Mouse (Mus musculus) neural tube, embryonic 13.5 days (tissue): ENCODE data around the gene Mfsd4b4. TPM values are rescaled to one million over a fixed set of nuclear protein-coding genes. Genes with fewer than 3 reads are reported as not detected.

Experiments
- ATAC-seq: fragments of 200-750 bp; cut with Nextera tagmentation; 2 replicates; pipeline ENCODE4 v1.8.0; 2017; ENCODE audit warnings: low read depth, mild to moderate bottlenecking, moderate TSS enrichment, moderate library complexity
- H3K27ac ChIP-seq: fragments of 300-500 bp; sonication (generic); replicated peaks from 2 replicates; pipeline ENCODE4 v1.5.1; 2015; ENCODE audit warnings: moderate library complexity, mild to moderate bottlenecking, inconsistent platforms
- H3K27me3 ChIP-seq: fragments of 300-500 bp; sonication (generic); 2 replicates; pipeline ENCODE4 v1.6.1; 2015; ENCODE audit warnings: mild to moderate bottlenecking, inconsistent platforms
- H3K36me3 ChIP-seq: fragments of 300-500 bp; sonication (generic); 2 replicates; pipeline ENCODE4 v1.6.1; 2015; ENCODE audit warnings: mild to moderate bottlenecking, inconsistent platforms
- H3K4me1 ChIP-seq: fragments of 300-500 bp; sonication (generic); replicated peaks from 2 replicates; pipeline ENCODE4 v1.6.1; 2015; ENCODE audit warnings: inconsistent platforms
- H3K4me2 ChIP-seq: fragments of 300-500 bp; sonication (generic); 2 replicates; pipeline ENCODE4 v1.6.1; 2015; ENCODE audit warnings: inconsistent platforms, mild to moderate bottlenecking, moderate library complexity
- H3K4me3 ChIP-seq: fragments of 300-500 bp; sonication (generic); 2 replicates; pipeline ENCODE4 v1.5.1; 2015; ENCODE audit warnings: mild to moderate bottlenecking, inconsistent platforms
- H3K9ac ChIP-seq: fragments of 300-500 bp; sonication (generic); 2 replicates; pipeline ENCODE4 v1.6.1; 2015; ENCODE audit warnings: moderate library complexity, mild to moderate bottlenecking, inconsistent platforms
- H3K9me3 ChIP-seq: fragments of 300-500 bp; sonication (generic); 2 replicates; pipeline ENCODE4 v1.6.1; 2016; ENCODE audit warnings: inconsistent platforms
- WGBS: fragments of 180-500 bp; shearing (Covaris S2); methylation state at CpG from one replicate; pipeline ENCODE4 v1.1.7; 2015; 5-methylcytosine and 5-hydroxymethylcytosine counted together
- polyA plus RNA-seq: library from polyadenylated mRNA; unstranded; fragments of >200 nt; fragmentation: Nextera tagmentation; extraction: Ambion mirVana; gene quantifications from 2 replicates; pipeline ENCODE4 v1.2.1, GENCODE M21; 2015

Gene Mfsd4b4
- polyA plus RNA-seq, 1 experiment from 2014 or later: 3.5 TPM

DNA sequence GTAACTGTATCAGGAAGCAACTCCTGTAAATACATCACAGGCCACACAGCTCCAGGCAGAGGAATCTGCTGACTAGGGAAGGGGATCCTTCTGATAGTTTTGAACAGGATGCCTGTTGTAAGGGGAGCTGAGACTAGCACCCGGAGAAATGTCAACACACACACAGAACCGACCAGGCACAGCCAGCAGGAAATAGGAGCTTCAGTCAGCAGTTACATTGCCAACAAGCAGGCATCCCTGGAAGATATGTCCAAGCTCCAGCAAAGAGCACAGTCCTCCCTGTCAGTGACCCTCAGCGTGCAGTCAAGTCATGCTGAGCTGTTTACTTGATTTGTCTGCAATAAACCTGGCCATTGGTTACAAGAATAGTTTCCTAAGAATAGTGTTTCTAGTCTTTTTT lies 10.4 kb downstream of the Mfsd4b4 start:
- no peaks in the 10 kb centered on the region for H3K27me3 ChIP-seq
- ATAC-seq: no peak
- no peaks in the 10 kb centered on the region for H3K9me3 ChIP-seq
- peaks cover 12% of the 10 kb centered on the region; the same call in 1 of the 2 replicates for H3K36me3 ChIP-seq
- WGBS: 74% methylated on average over 3 of the region's 3 CpGs
- no peak overlapping the region for H3K4me2 ChIP-seq
- H3K27ac ChIP-seq: no peak overlapping the region
- H3K4me1 ChIP-seq: no peaks in the 10 kb centered on the region
- H3K9ac ChIP-seq: no peak overlapping the region
- no peak overlapping the region for H3K4me3 ChIP-seq

DNA sequence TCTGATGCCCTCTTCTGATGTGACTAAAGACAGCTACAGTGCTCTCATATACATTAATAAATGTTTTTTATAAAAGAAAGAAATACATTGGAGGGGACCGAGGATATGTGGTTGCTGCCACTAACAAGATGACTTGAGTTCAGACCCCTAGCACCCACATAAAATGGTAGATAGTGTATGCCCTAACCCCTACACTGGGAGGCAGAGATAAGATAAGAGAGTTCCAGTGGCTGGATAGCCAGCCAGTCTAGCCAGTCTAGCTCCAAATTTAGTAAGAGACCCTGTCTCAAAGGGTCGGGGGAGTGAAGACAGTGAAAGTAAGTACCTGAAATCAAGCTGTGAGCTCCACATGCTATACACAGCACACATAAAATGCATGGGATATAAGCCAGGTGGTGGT lies 33.5 kb downstream of the Mfsd4b4 start:
- H3K27ac ChIP-seq: no peak overlapping the region
- no peaks in the 10 kb centered on the region for H3K9me3 ChIP-seq
- H3K9ac ChIP-seq: no peak overlapping the region
- 89% methylated on average over 2 of the region's 2 CpGs for WGBS
- peaks cover 73% of the 10 kb centered on the region for H3K36me3 ChIP-seq
- no peak overlapping the region for H3K4me3 ChIP-seq
- no peak for ATAC-seq
- H3K27me3 ChIP-seq: no peaks in the 10 kb centered on the region
- no peaks in the 10 kb centered on the region for H3K4me1 ChIP-seq
- H3K4me2 ChIP-seq: no peak overlapping the region

DNA sequence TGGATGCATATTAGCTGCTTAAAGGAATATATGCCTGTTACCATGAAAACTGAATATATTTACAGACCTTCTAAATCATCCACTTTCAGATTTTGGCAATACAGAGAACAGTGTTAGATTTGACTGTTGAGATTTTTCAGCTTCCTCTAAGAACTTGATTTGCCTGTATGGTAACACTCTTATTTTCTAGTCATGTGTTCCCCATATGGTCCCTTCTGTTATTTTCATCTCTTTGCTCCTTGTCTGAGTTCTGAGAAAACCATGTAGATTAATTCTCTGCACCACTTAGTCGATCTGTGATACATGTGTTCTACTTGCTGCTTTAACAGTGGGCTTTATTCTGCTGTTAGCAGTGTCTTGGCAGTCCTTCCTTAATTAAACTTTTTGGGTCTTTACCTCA lies 56.4 kb downstream of the Mfsd4b4 start:
- H3K27ac ChIP-seq: no peak overlapping the region
- no peak for ATAC-seq
- no peaks in the 10 kb centered on the region for H3K27me3 ChIP-seq
- 88% methylated on average over 1 of the region's 1 CpGs for WGBS
- no peak overlapping the region for H3K4me2 ChIP-seq
- no peak overlapping the region for H3K9ac ChIP-seq
- no peak overlapping the region for H3K4me3 ChIP-seq
- peaks cover 59% of the 10 kb centered on the region for H3K36me3 ChIP-seq
- no peaks in the 10 kb centered on the region for H3K9me3 ChIP-seq
- H3K4me1 ChIP-seq: no peaks in the 10 kb centered on the region

Other genes with a start within 250 kb of the Mfsd4b4 start
- gene Rev3l, start 167.1 kb downstream of the Mfsd4b4 start, polyA plus RNA-seq: 27.3 and 28.3 TPM in 2 replicates
- gene Mfsd4b2, start 27.7 kb upstream of the Mfsd4b4 start, polyA plus RNA-seq: not detected in 2 replicates
- 0.21 TPM in 1 of 2 replicates, not detected in the other for gene Mfsd4b3, start 60.9 kb upstream of the Mfsd4b4 start, polyA plus RNA-seq
- gene Mfsd4b5, start 87.4 kb upstream of the Mfsd4b4 start, polyA plus RNA-seq: not detected in 2 replicates
- gene Mfsd4b1, start 126.0 kb upstream of the Mfsd4b4 start, polyA plus RNA-seq: 0.14 TPM in 1 of 2 replicates, not detected in the other
- gene Slc16a10, start 243.0 kb upstream of the Mfsd4b4 start, polyA plus RNA-seq: 2.7 and 2.9 TPM in 2 replicates